Mouse (Mus musculus): ENCODE results near the gene Tmco3. TPM values are rescaled to one million over a fixed set of nuclear protein-coding genes. Genes with fewer than 3 reads are reported as not detected.

The Tmco3 gene
- 5.2 and 7.2 TPM in 2 replicates for polyA plus RNA-seq (2015; fragmentation: Nextera tagmentation; extraction: Ambion mirVana)

DNA sequence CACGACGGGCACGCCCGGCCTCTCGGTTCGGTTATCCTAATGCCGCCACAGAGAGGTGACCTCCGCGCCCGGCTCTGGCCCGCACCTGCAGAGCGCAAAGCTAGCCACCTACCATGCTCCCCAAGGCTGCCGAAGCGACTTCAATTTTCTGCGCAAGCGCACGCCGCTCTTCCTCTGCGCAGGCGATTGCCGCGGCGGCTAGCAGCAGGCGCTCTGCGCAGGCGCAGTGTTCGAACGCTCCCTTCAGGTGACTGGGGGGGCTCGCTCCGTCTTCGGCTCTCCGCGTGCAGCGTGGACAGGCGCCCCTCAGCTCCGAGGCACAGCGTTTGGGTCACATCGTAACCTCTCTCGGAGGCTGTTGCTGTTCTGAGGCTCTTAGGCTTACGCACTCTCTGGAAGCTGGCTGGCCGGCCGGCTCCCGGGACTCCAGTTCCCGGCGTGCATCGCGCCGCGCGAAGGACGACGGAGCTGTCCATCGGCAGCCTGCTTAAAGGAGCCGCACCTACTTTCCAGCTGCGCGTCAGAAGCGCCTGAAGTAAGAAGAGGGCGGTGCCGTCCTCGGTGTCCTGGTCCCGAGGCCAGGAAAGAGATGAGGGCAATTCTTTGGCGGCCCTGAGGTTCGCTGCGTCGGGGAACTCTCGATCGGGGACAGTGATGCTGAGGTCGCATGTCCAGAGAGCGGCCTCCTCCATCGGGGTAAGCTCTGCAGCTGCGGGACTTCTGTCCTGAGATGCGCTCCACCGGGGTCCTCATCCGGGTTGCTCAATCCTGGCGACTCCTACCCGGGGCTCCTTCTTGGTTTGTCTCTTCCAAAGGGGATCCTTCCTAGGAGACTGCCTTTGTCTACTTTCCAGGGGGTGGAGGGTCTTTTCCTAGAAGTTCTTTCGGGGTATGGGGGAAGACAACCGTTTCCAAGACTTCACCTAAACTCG is at the start of gene Tmco3, which contains the start of gene Dcun1d2:
Gene Tmco3, plus strand, starts transcription at position 499 of the 932 bp plus-strand sequence.
Gene Dcun1d2, minus strand, starts transcription at position 440 of the 932 bp plus-strand sequence.
- no peaks in the 10 kb centered on the region for H3K27me3 ChIP-seq
- peak within 1 kb of the TSS; percentile 99 for H3K27ac ChIP-seq
- H3K9me3 ChIP-seq (replicated peaks) = no peaks in the 10 kb centered on the region

DNA sequence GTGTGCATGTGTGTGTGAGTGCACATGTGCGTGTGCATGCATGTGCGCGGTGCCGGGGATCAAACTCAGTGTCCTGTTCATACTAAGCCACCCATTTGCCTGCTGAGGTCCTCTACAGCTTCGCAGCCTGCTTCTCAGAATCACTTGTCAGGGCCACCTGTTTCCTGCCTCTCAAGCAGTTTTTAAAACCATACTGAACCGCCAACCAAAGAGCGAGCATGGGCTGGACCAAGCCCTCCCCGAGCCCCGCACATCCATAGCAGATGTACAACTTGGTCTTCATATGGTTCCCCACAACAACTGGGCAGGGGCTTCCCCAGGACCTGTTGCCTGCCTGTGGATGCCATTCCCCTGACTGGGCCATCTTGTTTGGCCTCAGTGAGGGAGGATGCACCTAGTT is 47.9 kb upstream of the Tmco3 start:
- DNase-seq (no peak), ATAC-seq (ENCODE audit: low read depth) (no peak)
- WGBS (ENCODE audit: insufficient replicate concordance) = 61% methylated on average over 9 of the region's 9 CpGs
- Histone ChIP-seq H3K9me3 (replicated peaks) (no peaks in the 10 kb centered on the region), H3K9ac (no peak overlapping the region), H3K27ac (no peak overlapping the region), H3K4me2 (no peak overlapping the region), H3K4me1 (replicated peaks) (no peaks in the 10 kb centered on the region), H3K36me3 (no peaks in the 10 kb centered on the region), H3K4me3 (replicated peaks) (no peak overlapping the region), H3K27me3 (peaks cover 7% of the 10 kb centered on the region; the same call in 1 of the 2 replicates)

More for the DNA sequence above, at the start of gene Tmco3, which contains the start of gene Dcun1d2:
- peak within 1 kb of the TSS; percentile 76 for H3K4me3 ChIP-seq (replicated peaks)
- peak; percentile 92 for DNase-seq
- WGBS (ENCODE audit: insufficient replicate concordance) = under 1% methylated on average over 79 of the region's 79 CpGs
- H3K36me3 ChIP-seq = peaks cover 4% of the 10 kb centered on the region
- peak; percentile 87 for ATAC-seq (ENCODE audit: low read depth)
- peak within 1 kb of the TSS; percentile 93 for H3K4me2 ChIP-seq
- H3K9ac ChIP-seq = peak within 1 kb of the TSS; percentile 88
- H3K4me1 ChIP-seq (replicated peaks) = peaks cover 26% of the 10 kb centered on the region

DNA sequence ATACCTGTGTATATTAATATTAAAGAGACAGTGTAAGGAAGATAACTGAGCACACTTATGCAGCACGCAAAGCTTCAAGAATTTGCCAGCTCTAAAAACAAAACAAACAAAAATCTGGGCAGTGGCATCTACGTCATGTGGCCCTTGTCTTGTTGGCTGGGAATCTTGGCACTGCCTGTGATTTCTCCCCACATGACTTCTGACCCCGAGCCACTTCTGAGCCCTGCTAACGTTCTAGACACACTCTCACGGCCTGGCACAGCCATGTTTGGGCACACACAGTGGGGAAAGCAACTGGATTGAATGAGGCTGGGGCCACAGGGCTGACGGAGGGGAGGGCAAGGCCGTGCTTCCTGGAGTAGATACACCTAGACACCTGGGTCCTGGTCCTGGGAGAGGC is 47.3 kb upstream of the Tmco3 start:
- no peak overlapping the region for H3K9ac ChIP-seq
- H3K27me3 ChIP-seq = peaks cover 10% of the 10 kb centered on the region; the same call in 1 of the 2 replicates
- 61% methylated on average over 7 of the region's 7 CpGs for WGBS (ENCODE audit: insufficient replicate concordance)
- H3K9me3 ChIP-seq (replicated peaks) = no peaks in the 10 kb centered on the region
- no peaks in the 10 kb centered on the region for H3K36me3 ChIP-seq
- DNase-seq (no peak), ATAC-seq (ENCODE audit: low read depth) (no peak)
- no peak overlapping the region for H3K4me2 ChIP-seq
- no peak overlapping the region for H3K27ac ChIP-seq
- no peaks in the 10 kb centered on the region for H3K4me1 ChIP-seq (replicated peaks)
- H3K4me3 ChIP-seq (replicated peaks) = no peak overlapping the region

DNA sequence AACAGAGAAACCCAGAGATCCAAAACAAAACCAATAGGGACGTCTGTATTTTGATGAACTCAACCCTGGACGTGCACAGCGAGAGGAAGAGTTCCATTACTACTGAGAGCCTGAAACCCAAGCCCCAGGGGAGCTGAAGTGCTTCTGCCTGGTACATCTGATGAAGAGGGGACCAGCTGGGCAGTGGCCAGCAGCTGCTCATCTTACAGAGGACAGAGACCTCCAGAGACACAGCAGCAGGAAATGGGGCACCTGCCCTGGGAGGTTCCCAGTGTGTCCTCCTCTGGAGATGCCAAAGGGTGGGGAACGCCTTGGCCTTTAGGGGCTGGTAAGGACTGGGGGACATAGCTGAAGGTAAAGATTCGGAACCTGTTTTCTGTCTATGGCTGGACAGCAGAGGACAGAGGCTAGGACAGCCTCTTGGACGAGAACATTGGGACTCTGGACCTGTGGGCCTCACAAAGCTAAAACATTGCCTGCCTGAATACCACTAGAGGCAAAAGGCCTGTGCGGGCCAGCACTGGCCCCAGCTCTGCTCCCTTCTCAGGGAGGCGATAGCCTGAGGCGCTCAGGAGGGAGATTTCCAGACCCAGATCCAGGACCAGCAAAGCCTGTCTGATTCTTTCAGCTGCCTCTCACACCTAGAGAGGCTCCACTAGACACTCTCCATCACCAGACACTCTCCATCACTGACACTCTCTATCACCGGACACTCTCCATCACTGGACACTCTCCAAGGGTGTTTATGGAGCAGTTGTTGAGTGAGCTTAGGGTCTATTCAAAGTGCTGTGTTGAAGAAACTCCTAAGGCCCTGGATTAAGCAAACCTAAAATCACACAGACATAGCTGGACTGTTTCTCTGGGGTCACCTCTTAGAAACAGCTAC is 44.8 kb upstream of the Tmco3 start:
- no peak for ATAC-seq (ENCODE audit: low read depth)
- H3K4me2 ChIP-seq = no peak overlapping the region
- no peak overlapping the region for H3K27ac ChIP-seq
- H3K27me3 ChIP-seq = peaks cover 9% of the 10 kb centered on the region; the same call in 1 of the 2 replicates
- no peak for DNase-seq
- H3K4me1 ChIP-seq (replicated peaks) = no peaks in the 10 kb centered on the region
- no peaks in the 10 kb centered on the region for H3K9me3 ChIP-seq (replicated peaks)
- no peak overlapping the region for H3K4me3 ChIP-seq (replicated peaks)
- no peaks in the 10 kb centered on the region for H3K36me3 ChIP-seq
- H3K9ac ChIP-seq = no peak overlapping the region
- 64% methylated on average over 10 of the region's 10 CpGs for WGBS (ENCODE audit: insufficient replicate concordance)

DNA sequence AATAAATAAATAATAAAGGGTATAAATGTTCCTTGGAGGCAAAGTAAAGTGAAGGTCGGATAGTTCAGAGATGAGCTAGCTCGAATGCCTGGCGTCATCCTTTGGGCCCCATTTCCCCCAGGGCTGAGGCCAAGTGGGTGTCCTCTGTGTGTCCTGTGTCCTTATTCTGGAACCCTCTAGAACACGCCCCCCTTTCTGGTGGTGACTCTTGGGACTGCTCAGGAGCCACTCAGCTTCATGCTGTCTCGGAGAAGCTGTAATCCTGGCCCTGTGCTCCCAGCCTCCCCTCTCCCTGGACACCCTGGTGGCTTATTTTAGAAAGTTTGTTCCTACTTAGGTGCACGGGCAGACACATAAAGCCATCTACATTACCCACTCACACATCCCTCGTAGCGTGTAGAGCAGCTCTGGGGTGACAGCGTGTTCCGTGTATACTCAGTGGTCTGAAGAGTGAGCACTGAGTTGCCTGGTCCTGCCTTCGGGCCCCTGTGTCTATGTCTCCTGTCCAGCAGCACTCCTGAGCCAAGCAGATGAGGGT is 43.6 kb upstream of the Tmco3 start:
- peaks cover 11% of the 10 kb centered on the region; the same call in 1 of the 2 replicates for H3K27me3 ChIP-seq
- H3K9me3 ChIP-seq (replicated peaks) = no peaks in the 10 kb centered on the region
- H3K36me3 ChIP-seq = no peaks in the 10 kb centered on the region
- no peak overlapping the region for H3K4me2 ChIP-seq
- no peak for ATAC-seq (ENCODE audit: low read depth)
- H3K4me1 ChIP-seq (replicated peaks) = no peaks in the 10 kb centered on the region
- DNase-seq = no peak
- H3K9ac ChIP-seq = no peak overlapping the region
- H3K27ac ChIP-seq = no peak overlapping the region
- 73% methylated on average over 11 of the region's 11 CpGs for WGBS (ENCODE audit: insufficient replicate concordance)
- no peak overlapping the region for H3K4me3 ChIP-seq (replicated peaks)

DNA sequence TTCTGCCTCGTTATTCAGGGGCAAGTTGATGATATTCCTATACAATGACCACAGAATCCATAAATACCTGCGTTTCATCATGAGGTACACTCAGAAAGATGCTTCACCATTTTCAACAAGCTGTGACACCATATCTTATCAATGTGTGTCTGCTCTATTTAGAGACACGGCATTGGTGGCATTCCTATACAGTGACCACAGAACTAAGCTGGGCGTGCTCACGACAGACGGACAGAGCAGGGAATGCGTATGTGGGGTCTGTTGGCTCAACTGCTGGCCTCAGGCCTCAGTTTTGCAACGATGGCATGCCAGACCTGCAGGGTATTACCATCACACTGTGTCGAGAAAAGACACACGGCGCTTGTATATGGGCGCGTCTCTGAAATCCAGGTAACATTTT is 35.2 kb upstream of the Tmco3 start:
- no peaks in the 10 kb centered on the region for H3K9me3 ChIP-seq (replicated peaks)
- 0 out of 2 replicates have a peak, but pooled peaks cover 4% of the 10 kb centered on the region for H3K27me3 ChIP-seq
- WGBS (ENCODE audit: insufficient replicate concordance) = 78% methylated on average over 13 of the region's 13 CpGs
- DNase-seq (no peak), ATAC-seq (ENCODE audit: low read depth) (no peak)
- no peak overlapping the region for H3K4me3 ChIP-seq (replicated peaks)
- H3K4me2 ChIP-seq = no peak overlapping the region
- H3K9ac ChIP-seq = no peak overlapping the region
- H3K36me3 ChIP-seq = peaks cover 15% of the 10 kb centered on the region
- H3K27ac ChIP-seq = no peak overlapping the region
- H3K4me1 ChIP-seq (replicated peaks) = no peaks in the 10 kb centered on the region

DNA sequence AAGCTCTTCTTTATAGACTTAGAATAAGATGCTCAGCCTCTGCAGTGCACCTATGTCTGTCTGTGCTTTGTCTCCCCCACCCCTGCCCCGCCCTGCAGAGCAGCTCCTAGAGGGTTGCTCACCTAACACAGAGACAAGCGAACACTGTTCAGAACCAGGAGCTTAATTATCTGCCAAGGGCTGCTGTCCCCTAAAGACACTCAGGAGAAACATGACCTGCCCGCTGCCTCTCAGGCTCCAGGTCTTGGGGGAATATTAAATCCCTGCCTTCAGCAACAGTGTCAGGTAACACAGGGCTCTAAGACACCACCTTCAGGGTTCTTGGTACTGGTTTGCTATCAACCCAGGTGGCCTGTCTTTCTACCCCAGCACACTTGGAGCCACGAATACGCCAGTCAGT is 34.6 kb upstream of the Tmco3 start:
- Histone ChIP-seq H3K36me3 (peaks cover 20% of the 10 kb centered on the region), H3K9ac (no peak overlapping the region), H3K27ac (no peak overlapping the region), H3K4me3 (replicated peaks) (no peak overlapping the region), H3K27me3 (no peaks in the 10 kb centered on the region), H3K4me2 (no peak overlapping the region), H3K9me3 (replicated peaks) (no peaks in the 10 kb centered on the region), H3K4me1 (replicated peaks) (no peaks in the 10 kb centered on the region)
- ATAC-seq (ENCODE audit: low read depth) = no peak
- 67% methylated on average over 5 of the region's 5 CpGs for WGBS (ENCODE audit: insufficient replicate concordance)
- no peak for DNase-seq

DNA sequence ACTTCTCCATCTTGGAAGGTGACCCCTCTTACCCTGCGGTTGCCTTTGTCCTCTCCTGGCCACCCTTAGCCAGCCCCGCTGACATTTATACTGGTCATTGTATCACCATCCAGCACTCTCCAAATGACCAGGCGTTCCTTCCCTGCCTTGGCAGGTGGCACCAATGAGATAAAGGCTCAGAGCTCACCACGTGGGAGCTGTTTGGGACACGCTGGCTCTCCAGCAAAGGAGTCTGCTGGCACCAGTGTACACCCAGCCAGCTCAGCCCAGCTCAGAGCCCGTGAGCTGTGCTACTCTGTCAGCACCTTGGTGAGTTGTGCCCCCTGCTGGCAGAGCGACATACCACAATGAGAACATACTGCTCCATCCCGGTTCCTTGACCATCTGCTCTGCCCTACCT is 34.0 kb upstream of the Tmco3 start, which contains the start of gene Adprhl1:
Gene Adprhl1, minus strand, starts transcription at position 144 of the 400 bp plus-strand sequence.
- Histone ChIP-seq H3K4me1 (replicated peaks) (no peaks in the 10 kb centered on the region), H3K9ac (no peak within 1 kb of the TSS), H3K4me2 (no peak within 1 kb of the TSS), H3K4me3 (replicated peaks) (no peak within 1 kb of the TSS), H3K36me3 (peaks cover 25% of the 10 kb centered on the region), H3K27ac (no peak within 1 kb of the TSS), H3K9me3 (replicated peaks) (no peaks in the 10 kb centered on the region), H3K27me3 (no peaks in the 10 kb centered on the region)
- peak; percentile 37 for DNase-seq
- WGBS (ENCODE audit: insufficient replicate concordance) = 27% methylated on average over 8 of the region's 8 CpGs
- ATAC-seq (ENCODE audit: low read depth) = peak; percentile 74; the same call in 1 of the 2 replicates

DNA sequence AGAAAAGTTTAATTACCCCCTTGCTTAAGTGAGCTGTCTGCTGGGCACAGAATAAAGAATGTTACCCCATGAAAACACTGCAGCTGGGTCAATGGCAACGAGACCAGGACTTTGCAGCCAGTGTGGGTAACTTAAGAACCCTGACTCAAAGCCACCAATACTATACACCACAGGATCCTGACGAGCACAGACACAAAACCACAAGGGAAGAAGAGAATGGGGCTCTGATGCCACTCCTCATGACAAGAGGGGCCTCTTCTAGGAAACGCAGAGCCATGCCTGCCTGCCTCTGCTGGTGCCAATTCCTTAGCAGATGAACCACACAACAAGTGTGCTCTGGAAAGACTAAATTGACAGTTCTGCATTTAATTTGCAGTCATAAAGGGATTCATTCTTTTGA is 24.6 kb upstream of the Tmco3 start:
- no peaks in the 10 kb centered on the region for H3K9me3 ChIP-seq (replicated peaks)
- H3K9ac ChIP-seq = no peak overlapping the region
- H3K4me1 ChIP-seq (replicated peaks) = peaks cover 19% of the 10 kb centered on the region
- H3K4me2 ChIP-seq = no peak overlapping the region
- H3K36me3 ChIP-seq = peaks cover 30% of the 10 kb centered on the region
- no peaks in the 10 kb centered on the region for H3K27me3 ChIP-seq
- H3K27ac ChIP-seq = no peak overlapping the region
- DNase-seq (no peak), ATAC-seq (ENCODE audit: low read depth) (no peak)
- no peak overlapping the region for H3K4me3 ChIP-seq (replicated peaks)
- 26% methylated on average over 3 of the region's 3 CpGs for WGBS (ENCODE audit: insufficient replicate concordance)

DNA sequence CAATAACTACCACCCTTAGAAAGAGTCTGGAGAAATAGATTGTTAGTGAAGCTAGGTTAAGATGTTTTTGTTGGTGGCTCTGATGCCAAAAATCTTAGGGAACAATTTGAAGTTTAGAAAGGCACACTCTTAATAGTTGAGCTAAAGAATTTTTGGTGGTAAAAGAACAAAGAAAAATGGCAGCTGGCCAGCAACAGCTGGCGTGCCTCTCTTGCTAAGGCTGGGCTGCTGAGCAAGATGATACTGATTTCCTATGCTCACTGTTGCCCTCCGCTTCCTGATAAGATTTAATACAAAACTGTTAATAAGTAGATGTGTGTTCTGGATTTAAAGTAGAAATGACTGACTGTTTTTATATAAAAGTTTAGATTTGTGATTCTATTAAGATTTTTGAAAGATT is 20.4 kb upstream of the Tmco3 start:
- Histone ChIP-seq H3K27me3 (no peaks in the 10 kb centered on the region), H3K9me3 (replicated peaks) (no peaks in the 10 kb centered on the region), H3K36me3 (peaks cover 43% of the 10 kb centered on the region), H3K4me2 (no peak overlapping the region), H3K4me3 (replicated peaks) (no peak overlapping the region), H3K9ac (no peak overlapping the region), H3K27ac (no peak overlapping the region), H3K4me1 (replicated peaks) (peaks cover 19% of the 10 kb centered on the region)
- DNase-seq = no peak
- 73% methylated on average over 2 of the region's 2 CpGs for WGBS (ENCODE audit: insufficient replicate concordance)
- ATAC-seq (ENCODE audit: low read depth) = no peak

DNA sequence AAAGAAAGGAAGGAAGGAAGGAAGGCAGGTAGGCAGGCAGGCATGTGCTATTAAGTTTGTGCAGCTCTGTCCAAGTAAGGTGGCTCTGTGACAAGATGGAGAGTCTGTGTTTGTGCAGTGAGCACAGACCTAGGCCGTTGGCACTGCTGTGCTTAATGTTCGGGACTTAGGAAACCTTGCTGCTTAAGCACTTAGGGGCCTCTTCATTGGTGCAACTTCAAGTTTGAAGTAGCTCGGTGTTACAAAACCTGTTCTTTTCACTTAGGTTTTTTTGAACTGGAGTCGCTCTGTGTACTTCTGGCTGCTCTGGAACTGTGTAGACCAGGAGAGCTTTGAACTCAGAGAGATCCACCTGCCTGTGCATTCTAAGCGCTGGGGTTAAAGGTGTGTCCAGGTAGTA is 15.2 kb upstream of the Tmco3 start:
- peaks cover 57% of the 10 kb centered on the region for H3K36me3 ChIP-seq
- H3K4me3 ChIP-seq (replicated peaks) = no peak overlapping the region
- no peaks in the 10 kb centered on the region for H3K4me1 ChIP-seq (replicated peaks)
- no peak overlapping the region for H3K9ac ChIP-seq
- H3K27ac ChIP-seq = no peak overlapping the region
- WGBS (ENCODE audit: insufficient replicate concordance) = 79% methylated on average over 5 of the region's 5 CpGs
- H3K4me2 ChIP-seq = no peak overlapping the region
- H3K27me3 ChIP-seq = no peaks in the 10 kb centered on the region
- H3K9me3 ChIP-seq (replicated peaks) = no peaks in the 10 kb centered on the region
- DNase-seq = no peak
- ATAC-seq (ENCODE audit: low read depth) = no peak

Data from liver, embryonic 13.5 days (tissue).